Mouse (Mus musculus) neural tube, embryonic 15.5 days (tissue): ENCODE data around the gene Tns1. TPM values are rescaled to one million over a fixed set of nuclear protein-coding genes. Genes with fewer than 3 reads are reported as not detected.

Experiments
- ATAC-seq: fragments of 200-750 bp; cut with Nextera tagmentation; 2 replicates; pipeline ENCODE4 v1.8.0; 2017; ENCODE audit warnings: mild to moderate bottlenecking, moderate TSS enrichment, moderate library complexity; ENCODE audit not compliant: low FRiP score
- H3K27ac ChIP-seq: fragments of 300-500 bp; sonication (generic); replicated peaks from 2 replicates; pipeline ENCODE4 v1.5.1; 2015; ENCODE audit warnings: mild to moderate bottlenecking, inconsistent platforms
- H3K27me3 ChIP-seq: fragments of 300-500 bp; sonication (generic); replicated peaks from 2 replicates; pipeline ENCODE4 v1.6.1; 2015; ENCODE audit warnings: inconsistent platforms
- H3K36me3 ChIP-seq: fragments of 300-500 bp; sonication (generic); 2 replicates; pipeline ENCODE4 v1.6.1; 2015; ENCODE audit warnings: inconsistent platforms
- H3K4me1 ChIP-seq: fragments of 300-500 bp; sonication (generic); 2 replicates; pipeline ENCODE4 v1.6.1; 2015; ENCODE audit warnings: inconsistent platforms
- H3K4me2 ChIP-seq: fragments of 300-500 bp; sonication (generic); 2 replicates; pipeline ENCODE4 v1.6.1; 2015; ENCODE audit warnings: inconsistent platforms, mild to moderate bottlenecking, moderate library complexity
- H3K4me3 ChIP-seq: fragments of 300-500 bp; sonication (generic); replicated peaks from 2 replicates; pipeline ENCODE4 v1.5.1; 2015; ENCODE audit warnings: mild to moderate bottlenecking, inconsistent platforms
- H3K9ac ChIP-seq: fragments of 300-500 bp; sonication (generic); replicated peaks from 2 replicates; pipeline ENCODE4 v1.6.1; 2015; ENCODE audit warnings: mild to moderate bottlenecking, inconsistent platforms
- H3K9me3 ChIP-seq: fragments of 300-500 bp; sonication (generic); replicated peaks from 2 replicates; pipeline ENCODE4 v1.6.1; 2016; ENCODE audit warnings: inconsistent platforms
- WGBS: fragments of 180-500 bp; shearing (Covaris S2); methylation state at CpG from one replicate; pipeline ENCODE4 v1.1.7; 2015; ENCODE audit warnings: mixed read lengths; 5-methylcytosine and 5-hydroxymethylcytosine counted together
- polyA plus RNA-seq: library from polyadenylated mRNA; unstranded; fragments of >200 nt; fragmentation: Nextera tagmentation; extraction: Ambion mirVana; gene quantifications from 2 replicates; pipeline ENCODE4 v1.2.1, GENCODE M21; 2015

Gene Tns1
- polyA plus RNA-seq, 1 experiment from 2014 or later, result 13.3 TPM

GRCm38 (mm10) chr1:74053068-74053467, 71.2 kb downstream of the Tns1 start:
- no peak for ATAC-seq
- Histone ChIP-seq H3K4me2 (no peak overlapping the region), H3K36me3 (no peaks in the 10 kb centered on the region), H3K9ac (no peak overlapping the region), H3K27ac (no peak overlapping the region), H3K4me1 (0 out of 2 replicates have a peak, but pooled peaks cover 6% of the 10 kb centered on the region), H3K9me3 (no peaks in the 10 kb centered on the region), H3K4me3 (no peak overlapping the region), H3K27me3 (no peaks in the 10 kb centered on the region)
- WGBS, result 86% methylated on average over 2 of the region's 2 CpGs

GRCm38 (mm10) chr1:74051349-74051748, 72.9 kb downstream of the Tns1 start:
- Histone ChIP-seq H3K27me3 (no peaks in the 10 kb centered on the region), H3K4me2 (no peak overlapping the region), H3K4me3 (no peak overlapping the region), H3K9me3 (no peaks in the 10 kb centered on the region), H3K9ac (no peak overlapping the region), H3K4me1 (0 out of 2 replicates have a peak, but pooled peaks cover 4% of the 10 kb centered on the region), H3K27ac (no peak overlapping the region), H3K36me3 (no peaks in the 10 kb centered on the region)
- ATAC-seq, result no peak
- WGBS, result 44% methylated on average over 2 of the region's 2 CpGs

GRCm38 (mm10) chr1:74049430-74049829, 74.8 kb downstream of the Tns1 start:
- Histone ChIP-seq H3K27ac (no peak overlapping the region), H3K9ac (no peak overlapping the region), H3K4me2 (no peak overlapping the region), H3K36me3 (no peaks in the 10 kb centered on the region), H3K4me3 (no peak overlapping the region), H3K9me3 (no peaks in the 10 kb centered on the region), H3K27me3 (no peaks in the 10 kb centered on the region), H3K4me1 (0 out of 2 replicates have a peak, but pooled peaks cover 2% of the 10 kb centered on the region)
- no peak for ATAC-seq
- WGBS, result 79% methylated on average over 17 of the region's 17 CpGs

- Histone ChIP-seq H3K36me3 (no peaks in the 10 kb centered on the region), H3K27me3 (no peaks in the 10 kb centered on the region), H3K4me2 (no peak overlapping the region), H3K9ac (no peak overlapping the region), H3K9me3 (no peaks in the 10 kb centered on the region), H3K4me3 (no peak overlapping the region), H3K4me1 (peaks cover 12% of the 10 kb centered on the region; the same call in 1 of the 2 replicates), H3K27ac (no peak overlapping the region)
- no peak for ATAC-seq
- 76% methylated on average over 6 of the region's 6 CpGs for WGBS
Measured at GRCm38 (mm10) chr1:74047722-74048121, 76.5 kb downstream of the Tns1 start.

GRCm38 (mm10) chr1:74047311-74047710, 76.9 kb downstream of the Tns1 start:
- 40% methylated on average over 2 of the region's 2 CpGs for WGBS
- H3K4me2 ChIP-seq, result no peak overlapping the region
- no peaks in the 10 kb centered on the region for H3K36me3 ChIP-seq
- H3K27ac ChIP-seq, result no peak overlapping the region; the same call in 1 of the 2 replicates
- H3K4me1 ChIP-seq, result peaks cover 15% of the 10 kb centered on the region; the same call in 1 of the 2 replicates
- H3K9me3 ChIP-seq, result no peaks in the 10 kb centered on the region
- no peak overlapping the region for H3K9ac ChIP-seq
- H3K27me3 ChIP-seq, result no peaks in the 10 kb centered on the region
- H3K4me3 ChIP-seq, result no peak overlapping the region
- no peak for ATAC-seq

- Histone ChIP-seq H3K27me3 (no peaks in the 10 kb centered on the region), H3K4me1 (peaks cover 30% of the 10 kb centered on the region), H3K9me3 (no peaks in the 10 kb centered on the region), H3K4me2 (no peak overlapping the region), H3K9ac (no peak overlapping the region), H3K36me3 (no peaks in the 10 kb centered on the region), H3K27ac (no peak overlapping the region), H3K4me3 (no peak overlapping the region)
- 89% methylated on average over 2 of the region's 2 CpGs for WGBS
- no peak for ATAC-seq
Measured at GRCm38 (mm10) chr1:74045034-74045433, 79.2 kb downstream of the Tns1 start.

GRCm38 (mm10) chr1:74044421-74044820, 79.8 kb downstream of the Tns1 start:
- Histone ChIP-seq H3K9me3 (no peaks in the 10 kb centered on the region), H3K4me1 (peaks cover 30% of the 10 kb centered on the region), H3K27ac (no peak overlapping the region), H3K27me3 (no peaks in the 10 kb centered on the region), H3K4me3 (no peak overlapping the region), H3K36me3 (no peaks in the 10 kb centered on the region), H3K9ac (no peak overlapping the region), H3K4me2 (no peak overlapping the region)
- ATAC-seq, result no peak
- 96% methylated on average over 1 of the region's 1 CpGs for WGBS

GRCm38 (mm10) chr1:74043584-74044105, 80.6 kb downstream of the Tns1 start:
- WGBS, result 79% methylated on average over 4 of the region's 4 CpGs
- Histone ChIP-seq H3K27ac (no peak overlapping the region), H3K27me3 (no peaks in the 10 kb centered on the region; the same call in 1 of the 2 replicates), H3K4me3 (no peak overlapping the region), H3K9ac (no peak overlapping the region), H3K36me3 (no peaks in the 10 kb centered on the region), H3K9me3 (no peaks in the 10 kb centered on the region), H3K4me2 (no peak overlapping the region), H3K4me1 (peaks cover 30% of the 10 kb centered on the region)
- no peak for ATAC-seq

GRCm38 (mm10) chr1:74042711-74043467, 81.4 kb downstream of the Tns1 start:
- Histone ChIP-seq H3K27ac (no peak overlapping the region), H3K36me3 (no peaks in the 10 kb centered on the region), H3K4me2 (no peak overlapping the region), H3K9me3 (no peaks in the 10 kb centered on the region), H3K27me3 (no peaks in the 10 kb centered on the region; the same call in 1 of the 2 replicates), H3K4me3 (no peak overlapping the region), H3K9ac (no peak overlapping the region), H3K4me1 (peaks cover 30% of the 10 kb centered on the region)
- no peak for ATAC-seq
- 62% methylated on average over 3 of the region's 3 CpGs for WGBS

- WGBS, result 40% methylated on average over 8 of the region's 8 CpGs
- H3K4me1 ChIP-seq, result peaks cover 37% of the 10 kb centered on the region
Measured at GRCm38 (mm10) chr1:74041692-74042091, 82.6 kb downstream of the Tns1 start.

GRCm38 (mm10) chr1:74041178-74041577, 83.1 kb downstream of the Tns1 start:
- no peak for ATAC-seq
- Histone ChIP-seq H3K27ac (no peak overlapping the region), H3K4me2 (no peak overlapping the region), H3K9ac (no peak overlapping the region), H3K4me3 (no peak overlapping the region), H3K4me1 (peaks cover 40% of the 10 kb centered on the region), H3K9me3 (no peaks in the 10 kb centered on the region), H3K36me3 (no peaks in the 10 kb centered on the region), H3K27me3 (peaks cover 5% of the 10 kb centered on the region)
- 74% methylated on average over 7 of the region's 7 CpGs for WGBS

More at GRCm38 (mm10) chr1:74041692-74042091, 82.6 kb downstream of the Tns1 start:
- Histone ChIP-seq H3K4me3 (no peak overlapping the region), H3K36me3 (no peaks in the 10 kb centered on the region), H3K9me3 (no peaks in the 10 kb centered on the region), H3K27ac (no peak overlapping the region), H3K4me2 (no peak overlapping the region), H3K27me3 (peaks cover 2% of the 10 kb centered on the region), H3K9ac (no peak overlapping the region)
- no peak for ATAC-seq
